Mouse (Mus musculus): ENCODE results near the gene Ltbp2. TPM values are rescaled to one million over a fixed set of nuclear protein-coding genes. Genes with fewer than 3 reads are reported as not detected.

The Ltbp2 gene
- polyA plus RNA-seq, 1 experiment from 2014 or later, result 0.25 TPM

GRCm38 (mm10) chr12:84873434-84873833, 2.9 kb downstream of the Ltbp2 start:
- Histone ChIP-seq H3K4me1 (peaks cover 14% of the 10 kb centered on the region), H3K4me2 (no peak overlapping the region), H3K27ac (no peak overlapping the region), H3K9me3 (no peaks in the 10 kb centered on the region), H3K4me3 (no peak overlapping the region), H3K27me3 (replicated peaks) (peaks cover 47% of the 10 kb centered on the region), H3K9ac (no peak overlapping the region), H3K36me3 (replicated peaks) (no peaks in the 10 kb centered on the region)
- WGBS, result 1% methylated on average over 3 of the region's 3 CpGs
- no peak for ATAC-seq (replicated peaks)

GRCm38 (mm10) chr12:84872310-84872709, 4.0 kb downstream of the Ltbp2 start:
- no peak for ATAC-seq (replicated peaks)
- Histone ChIP-seq H3K4me3 (no peak overlapping the region), H3K27ac (no peak overlapping the region), H3K27me3 (replicated peaks) (peaks cover 38% of the 10 kb centered on the region), H3K9ac (no peak overlapping the region), H3K36me3 (replicated peaks) (no peaks in the 10 kb centered on the region), H3K4me1 (peaks cover 14% of the 10 kb centered on the region), H3K9me3 (no peaks in the 10 kb centered on the region), H3K4me2 (no peak overlapping the region)
- 69% methylated on average over 2 of the region's 2 CpGs for WGBS

- H3K4me2 ChIP-seq, result no peak overlapping the region
- no peaks in the 10 kb centered on the region for H3K27me3 ChIP-seq (replicated peaks)
- no peak for ATAC-seq (replicated peaks)
- H3K4me3 ChIP-seq, result no peak overlapping the region
- no peak overlapping the region for H3K27ac ChIP-seq
- H3K9me3 ChIP-seq, result no peaks in the 10 kb centered on the region
- no peaks in the 10 kb centered on the region for H3K36me3 ChIP-seq (replicated peaks)
- H3K4me1 ChIP-seq, result no peaks in the 10 kb centered on the region
- no peak overlapping the region for H3K9ac ChIP-seq
- 85% methylated on average over 9 of the region's 9 CpGs for WGBS
Measured at GRCm38 (mm10) chr12:84865431-84865830, 10.9 kb downstream of the Ltbp2 start.

GRCm38 (mm10) chr12:84864801-84865200, 11.5 kb downstream of the Ltbp2 start:
- ATAC-seq (replicated peaks), result no peak

GRCm38 (mm10) chr12:84863196-84863595, 13.1 kb downstream of the Ltbp2 start:
- no peaks in the 10 kb centered on the region for H3K4me1 ChIP-seq
- 83% methylated on average over 5 of the region's 5 CpGs for WGBS
- no peaks in the 10 kb centered on the region for H3K9me3 ChIP-seq
- H3K27me3 ChIP-seq (replicated peaks), result no peaks in the 10 kb centered on the region
- H3K36me3 ChIP-seq (replicated peaks), result no peaks in the 10 kb centered on the region
- ATAC-seq (replicated peaks), result no peak
- no peak overlapping the region for H3K27ac ChIP-seq
- no peak overlapping the region for H3K4me3 ChIP-seq
- no peak overlapping the region for H3K9ac ChIP-seq
- H3K4me2 ChIP-seq, result no peak overlapping the region

More at GRCm38 (mm10) chr12:84864801-84865200, 11.5 kb downstream of the Ltbp2 start:
- Histone ChIP-seq H3K27ac (no peak overlapping the region), H3K4me1 (no peaks in the 10 kb centered on the region), H3K9me3 (no peaks in the 10 kb centered on the region), H3K4me2 (no peak overlapping the region), H3K9ac (no peak overlapping the region), H3K36me3 (replicated peaks) (no peaks in the 10 kb centered on the region), H3K27me3 (replicated peaks) (no peaks in the 10 kb centered on the region), H3K4me3 (no peak overlapping the region)
- WGBS, result 76% methylated on average over 7 of the region's 7 CpGs

GRCm38 (mm10) chr12:84862136-84862910, 14.0 kb downstream of the Ltbp2 start:
- Histone ChIP-seq H3K9me3 (no peaks in the 10 kb centered on the region), H3K27ac (no peak overlapping the region), H3K27me3 (replicated peaks) (no peaks in the 10 kb centered on the region), H3K4me1 (no peaks in the 10 kb centered on the region), H3K4me3 (no peak overlapping the region), H3K36me3 (replicated peaks) (no peaks in the 10 kb centered on the region), H3K4me2 (no peak overlapping the region), H3K9ac (no peak overlapping the region)
- ATAC-seq (replicated peaks), result no peak
- 87% methylated on average over 14 of the region's 14 CpGs for WGBS

GRCm38 (mm10) chr12:84858149-84859113, 17.9 kb downstream of the Ltbp2 start:
- Histone ChIP-seq H3K9ac (no peak overlapping the region), H3K4me3 (no peak overlapping the region), H3K27ac (no peak overlapping the region), H3K9me3 (no peaks in the 10 kb centered on the region), H3K4me1 (no peaks in the 10 kb centered on the region), H3K4me2 (no peak overlapping the region), H3K27me3 (replicated peaks) (no peaks in the 10 kb centered on the region), H3K36me3 (replicated peaks) (no peaks in the 10 kb centered on the region)
- ATAC-seq (replicated peaks), result no peak
- WGBS, result 67% methylated on average over 17 of the region's 17 CpGs

GRCm38 (mm10) chr12:84857706-84858105, 18.6 kb downstream of the Ltbp2 start:
- Histone ChIP-seq H3K27ac (no peak overlapping the region), H3K4me1 (no peaks in the 10 kb centered on the region), H3K36me3 (replicated peaks) (no peaks in the 10 kb centered on the region), H3K27me3 (replicated peaks) (no peaks in the 10 kb centered on the region), H3K4me3 (no peak overlapping the region), H3K4me2 (no peak overlapping the region), H3K9me3 (no peaks in the 10 kb centered on the region), H3K9ac (no peak overlapping the region)
- WGBS, result 62% methylated on average over 4 of the region's 4 CpGs
- no peak for ATAC-seq (replicated peaks)

GRCm38 (mm10) chr12:84856532-84856931, 19.8 kb downstream of the Ltbp2 start:
- no peak overlapping the region for H3K4me2 ChIP-seq
- no peaks in the 10 kb centered on the region for H3K27me3 ChIP-seq (replicated peaks)
- H3K4me3 ChIP-seq, result no peak overlapping the region
- H3K4me1 ChIP-seq, result no peaks in the 10 kb centered on the region
- WGBS, result 85% methylated on average over 8 of the region's 8 CpGs
- no peak overlapping the region for H3K27ac ChIP-seq
- no peaks in the 10 kb centered on the region for H3K9me3 ChIP-seq
- H3K9ac ChIP-seq, result no peak overlapping the region
- ATAC-seq (replicated peaks), result no peak
- H3K36me3 ChIP-seq (replicated peaks), result no peaks in the 10 kb centered on the region

- Histone ChIP-seq H3K36me3 (replicated peaks) (no peaks in the 10 kb centered on the region), H3K4me1 (no peaks in the 10 kb centered on the region), H3K27me3 (replicated peaks) (no peaks in the 10 kb centered on the region), H3K27ac (no peak overlapping the region), H3K4me3 (no peak overlapping the region), H3K9ac (no peak overlapping the region), H3K9me3 (no peaks in the 10 kb centered on the region), H3K4me2 (no peak overlapping the region)
- 85% methylated on average over 4 of the region's 4 CpGs for WGBS
- ATAC-seq (replicated peaks), result no peak
Measured at GRCm38 (mm10) chr12:84855084-84855625, 21.2 kb downstream of the Ltbp2 start.

- Histone ChIP-seq H3K9ac (no peak overlapping the region), H3K9me3 (no peaks in the 10 kb centered on the region), H3K4me3 (no peak overlapping the region), H3K27ac (no peak overlapping the region), H3K36me3 (replicated peaks) (no peaks in the 10 kb centered on the region), H3K4me1 (no peaks in the 10 kb centered on the region), H3K4me2 (no peak overlapping the region), H3K27me3 (replicated peaks) (no peaks in the 10 kb centered on the region)
- 87% methylated on average over 4 of the region's 4 CpGs for WGBS
- no peak for ATAC-seq (replicated peaks)
Measured at GRCm38 (mm10) chr12:84854392-84855033, 21.8 kb downstream of the Ltbp2 start.

All from midbrain, embryonic 15.5 days (tissue).